Mouse (Mus musculus) hindbrain, postnatal 0 days (tissue): ENCODE measurements at regions not wholly inside any gene's neighbourhood (a gene's known extent, or its start where the extent isn't known, plus 50 kb on each side); places are given as distances from the start of the nearest gene placed in this dataset.
A peak's percentile ranks its signal among the peaks of the same experiment; 100 is the strongest.

Source experiments
- ATAC-seq: fragments of 200-750 bp; cut with Nextera tagmentation; 2 replicates; pipeline ENCODE4 v1.8.0; 2017; ENCODE audit warnings: mild to moderate bottlenecking, moderate TSS enrichment, moderate library complexity
- DNase-seq: peaks from one replicate; pipeline ENCODE4 v3.0.0-alpha.2; 2015; ENCODE audit warnings: low spot score
- H3K27ac ChIP-seq: fragments of 300-500 bp; sonication (generic); 2 replicates; pipeline ENCODE4 v1.5.1; 2014; ENCODE audit warnings: mild to moderate bottlenecking
- H3K27me3 ChIP-seq: fragments of 300-500 bp; sonication (generic); 2 replicates; pipeline ENCODE4 v1.6.1; 2014; ENCODE audit warnings: low read length, mixed read lengths; ENCODE audit not compliant: insufficient read depth
- H3K36me3 ChIP-seq: fragments of 300-500 bp; sonication (generic); 2 replicates; pipeline ENCODE4 v1.6.1; 2014; ENCODE audit warnings: low read length, mixed read lengths; ENCODE audit not compliant: insufficient read depth
- H3K4me1 ChIP-seq: fragments of 300-500 bp; sonication (generic); 2 replicates; pipeline ENCODE4 v1.6.1; 2014; ENCODE audit warnings: antibody characterized with exemption, low read length, mixed read lengths; ENCODE audit not compliant: insufficient read depth
- H3K4me2 ChIP-seq: fragments of 300-500 bp; sonication (generic); 2 replicates; pipeline ENCODE4 v1.6.1; 2014; ENCODE audit warnings: low read depth, mild to moderate bottlenecking, low read length, moderate library complexity, mixed read lengths
- H3K4me3 ChIP-seq: fragments of 300-500 bp; sonication (generic); 2 replicates; pipeline ENCODE4 v1.5.1; 2014; ENCODE audit warnings: low read length
- H3K9ac ChIP-seq: fragments of 300-500 bp; sonication (generic); replicated peaks from 2 replicates; pipeline ENCODE4 v1.6.1; 2014; ENCODE audit warnings: mild to moderate bottlenecking, low read length, moderate library complexity, mixed read lengths
- H3K9me3 ChIP-seq: fragments of 300-500 bp; sonication (generic); 2 replicates; pipeline ENCODE4 v1.6.1; 2016; ENCODE audit warnings: low read length, mixed read lengths
- CTCF ChIP-seq: IDR thresholded peaks from 2 replicates; pipeline ENCODE4 v1.5.1; 2016; ENCODE audit warnings: antibody characterized with exemption, control low read depth, low read depth
- WGBS: fragments of 180-500 bp; shearing (Covaris S2); extraction: QIAGEN DNeasy Blood & Tissue Kit; methylation state at CpG from one replicate; pipeline ENCODE4 v1.1.7; 2014; 5-methylcytosine and 5-hydroxymethylcytosine counted together

GRCm38 (mm10) chr3:34171893-34172292 lies 90.8 kb upstream of the Dnajc19 start:
- Histone ChIP-seq H3K27me3 (no peaks in the 10 kb centered on the region), H3K9me3 (no peaks in the 10 kb centered on the region), H3K4me3 (no peak overlapping the region), H3K9ac (no peak overlapping the region), H3K4me2 (no peak overlapping the region), H3K36me3 (no peaks in the 10 kb centered on the region), H3K27ac (no peak overlapping the region), H3K4me1 (no peaks in the 10 kb centered on the region)
- no peak for TF ChIP-seq CTCF
- DNase-seq, result no peak
- no peak for ATAC-seq
- WGBS, result 69% methylated on average over 6 of the region's 6 CpGs

- Histone ChIP-seq H3K36me3 (no peaks in the 10 kb centered on the region), H3K4me1 (no peaks in the 10 kb centered on the region), H3K9me3 (no peaks in the 10 kb centered on the region), H3K27ac (no peak overlapping the region), H3K4me3 (no peak overlapping the region), H3K27me3 (no peaks in the 10 kb centered on the region), H3K9ac (no peak overlapping the region), H3K4me2 (no peak overlapping the region)
- ATAC-seq (no peak), DNase-seq (no peak)
- 83% methylated on average over 1 of the region's 1 CpGs for WGBS
- TF ChIP-seq CTCF, result no peak
These were observed 87.0 kb upstream of the Dnajc19 start for GRCm38 (mm10) chr3:34168087-34168486.

DNA sequence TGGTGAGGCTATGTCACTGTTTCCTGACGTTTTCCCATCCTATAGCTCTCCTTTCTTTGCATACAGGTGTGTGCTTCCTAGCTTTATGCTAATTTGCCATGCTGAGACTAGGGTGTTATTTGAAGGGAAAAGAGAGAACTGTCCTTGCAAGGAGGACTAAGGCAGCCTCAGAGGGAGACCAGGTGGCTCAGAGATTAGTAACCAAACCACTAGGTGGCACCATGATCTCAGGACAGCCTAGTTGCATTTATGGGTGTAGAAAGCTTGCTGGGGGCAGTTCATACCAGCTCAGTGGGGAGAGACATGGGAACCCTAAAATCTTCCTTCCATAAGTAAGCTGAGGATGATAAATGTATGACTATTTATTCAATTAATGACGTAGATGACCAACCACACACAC lies 68.9 kb upstream of the Dnajc19 start:
- H3K27ac ChIP-seq, result no peak overlapping the region
- peak; percentile 15 for DNase-seq
- no peaks in the 10 kb centered on the region for H3K4me1 ChIP-seq
- ATAC-seq, result no peak
- TF ChIP-seq CTCF, result peak; percentile 36
- no peak overlapping the region for H3K9ac ChIP-seq
- WGBS, result 59% methylated on average over 2 of the region's 2 CpGs
- no peaks in the 10 kb centered on the region for H3K36me3 ChIP-seq
- H3K9me3 ChIP-seq, result no peaks in the 10 kb centered on the region
- H3K4me2 ChIP-seq, result no peak overlapping the region
- no peak overlapping the region for H3K4me3 ChIP-seq
- H3K27me3 ChIP-seq, result no peaks in the 10 kb centered on the region

DNA sequence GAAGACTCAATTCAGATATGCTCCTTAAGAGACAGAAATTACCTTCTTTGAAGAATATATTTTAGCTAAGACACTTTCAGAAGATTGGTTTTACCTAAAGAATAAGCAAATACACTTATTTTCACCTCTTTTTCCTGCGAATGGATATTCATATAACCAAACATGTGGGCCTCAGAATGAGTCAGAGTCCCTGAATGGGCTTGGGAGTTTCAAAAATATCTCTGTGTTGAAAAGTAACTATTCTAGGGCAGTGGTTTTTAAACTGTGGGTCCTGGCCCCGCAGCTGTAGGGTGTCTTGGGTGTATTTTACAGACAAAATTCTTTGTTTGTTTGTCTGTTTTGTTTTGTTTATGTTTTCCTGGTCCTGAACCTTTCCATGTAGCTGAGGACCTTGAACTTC lies 62.5 kb upstream of the Dnajc19 start:
- H3K27ac ChIP-seq, result no peak overlapping the region
- no peaks in the 10 kb centered on the region for H3K9me3 ChIP-seq
- H3K4me2 ChIP-seq, result no peak overlapping the region
- TF ChIP-seq CTCF, result no peak
- ATAC-seq (no peak), DNase-seq (no peak)
- WGBS, result 83% methylated on average over 2 of the region's 2 CpGs
- H3K4me3 ChIP-seq, result no peak overlapping the region
- H3K9ac ChIP-seq, result no peak overlapping the region
- H3K4me1 ChIP-seq, result no peaks in the 10 kb centered on the region
- H3K36me3 ChIP-seq, result no peaks in the 10 kb centered on the region
- no peaks in the 10 kb centered on the region for H3K27me3 ChIP-seq

- TF ChIP-seq CTCF, result no peak
- Histone ChIP-seq H3K27me3 (no peaks in the 10 kb centered on the region), H3K9me3 (no peaks in the 10 kb centered on the region), H3K4me1 (no peaks in the 10 kb centered on the region), H3K4me2 (no peak overlapping the region), H3K27ac (no peak overlapping the region), H3K36me3 (no peaks in the 10 kb centered on the region), H3K9ac (no peak overlapping the region), H3K4me3 (no peak overlapping the region)
- DNase-seq (no peak), ATAC-seq (no peak)
- WGBS, result 82% methylated on average over 9 of the region's 9 CpGs
These were observed 58.1 kb upstream of the Dnajc19 start for GRCm38 (mm10) chr3:34139227-34139626.

DNA sequence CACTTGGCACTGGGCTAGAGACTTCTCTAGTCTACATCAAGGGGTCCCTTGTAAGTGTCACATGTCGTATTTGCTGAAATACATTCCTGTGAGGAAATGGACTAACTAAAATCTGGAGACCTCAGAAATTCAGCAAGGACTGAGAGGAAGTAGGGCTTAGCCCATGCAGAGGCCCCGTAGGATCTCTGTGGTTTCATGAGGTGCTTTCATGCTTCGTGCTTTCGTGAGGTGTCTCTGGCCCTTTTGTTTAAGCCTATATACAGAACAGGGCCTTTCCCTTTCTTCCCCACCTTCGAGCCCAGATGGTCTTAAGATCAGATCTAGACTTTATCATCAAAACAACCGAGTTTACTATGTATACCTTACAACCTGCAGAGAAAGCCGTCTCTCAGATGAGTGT lies 56.9 kb upstream of the Dnajc19 start:
- Histone ChIP-seq H3K27ac (no peak overlapping the region), H3K27me3 (no peaks in the 10 kb centered on the region), H3K9ac (no peak overlapping the region), H3K4me1 (no peaks in the 10 kb centered on the region), H3K9me3 (no peaks in the 10 kb centered on the region), H3K4me3 (no peak overlapping the region), H3K36me3 (no peaks in the 10 kb centered on the region), H3K4me2 (no peak overlapping the region)
- ATAC-seq, result no peak
- no peak for TF ChIP-seq CTCF
- no peak for DNase-seq
- WGBS, result 87% methylated on average over 7 of the region's 7 CpGs

DNA sequence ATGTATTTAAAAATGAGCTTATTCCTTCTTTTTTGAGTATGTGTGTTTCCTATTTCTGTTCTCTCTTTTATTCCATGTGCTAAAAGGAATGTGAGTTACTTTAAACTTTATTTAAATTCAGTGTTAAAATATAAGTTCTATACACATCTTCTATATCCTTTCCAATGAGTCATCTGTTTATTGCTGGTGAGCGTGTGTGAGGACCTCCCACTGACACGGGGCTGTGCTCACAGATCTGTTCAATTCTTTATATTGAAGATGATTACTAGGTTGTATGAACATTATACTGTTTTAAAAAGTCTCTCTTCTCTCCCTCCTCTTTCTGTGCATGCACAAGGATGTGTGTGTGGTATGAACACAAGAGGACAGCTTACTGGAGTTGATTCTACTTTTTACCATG lies 55.3 kb upstream of the Dnajc19 start:
- Histone ChIP-seq H3K9me3 (no peaks in the 10 kb centered on the region), H3K27me3 (no peaks in the 10 kb centered on the region), H3K36me3 (no peaks in the 10 kb centered on the region), H3K4me3 (no peak overlapping the region), H3K9ac (no peak overlapping the region), H3K4me2 (no peak overlapping the region), H3K27ac (no peak overlapping the region), H3K4me1 (no peaks in the 10 kb centered on the region)
- TF ChIP-seq CTCF, result no peak
- ATAC-seq, result no peak
- WGBS, result 81% methylated on average over 2 of the region's 2 CpGs
- no peak for DNase-seq
